In the genomic region with DNA sequence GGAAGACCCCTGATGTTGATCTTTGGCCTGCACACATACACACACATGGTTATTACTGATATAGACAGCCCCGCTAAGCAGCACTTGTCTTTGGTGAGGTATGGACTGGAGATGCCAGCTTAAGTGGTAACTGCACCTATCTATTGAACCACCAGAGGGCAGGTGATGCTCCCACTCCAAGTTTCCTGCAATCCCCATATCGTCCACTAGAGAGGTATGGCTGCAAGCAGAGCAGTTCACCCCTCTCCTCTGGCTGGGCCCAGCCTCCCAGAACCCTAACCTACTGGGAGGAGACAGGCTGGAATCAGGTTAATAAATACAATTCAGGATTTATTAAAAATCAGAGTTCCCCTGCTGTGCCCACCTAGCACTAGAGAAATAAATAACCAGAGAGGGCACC, we compare ENCODE assay signal across 9 mouse cellular contexts. TPM values are rescaled to one million over a fixed set of nuclear protein-coding genes. Genes with fewer than 3 reads are reported as not detected.
DNase-seq lines count a peak whose midpoint lies in the region; ATAC-seq and TF ChIP-seq lines count a peak whose summit lies in the region.
"Had no signal": no experiment of that assay in that cellular context is flagged by ENCODE, and none has a peak within 500 bp of the region (broad histone marks: within the 10 kb centered on the region; RNA-seq: fewer than 3 reads in every experiment).

No protein-coding gene starts in this region.

- no peak overlapping the region for H3K9ac ChIP-seq in heart, postnatal 0 days (replicated peaks; ENCODE audit: low read depth, low read length)
- H3K9ac ChIP-seq in liver, embryonic 16.5 days (ENCODE audit: low read depth, low read length): no peak overlapping the region
- no peak overlapping the region for H3K9ac ChIP-seq in neural tube, embryonic 11.5 days (ENCODE audit: low read length)

- no peak overlapping the region for H3K27ac ChIP-seq in bone marrow macrophage, adult 2 months (ENCODE audit: insufficient read depth, low read depth, low read length)
- no peak overlapping the region for H3K27ac ChIP-seq in heart, postnatal 0 days (ENCODE audit: low read depth)
- no peak overlapping the region for H3K27ac ChIP-seq in liver, embryonic 16.5 days (ENCODE audit: low read length)
- H3K27ac ChIP-seq in neural tube, embryonic 11.5 days (ENCODE audit: low read depth, low read length): no peak overlapping the region

- no peak overlapping the region for H3K4me2 ChIP-seq in heart, postnatal 0 days (ENCODE audit: low read depth, low read length)
- no peak overlapping the region for H3K4me2 ChIP-seq in liver, embryonic 16.5 days (ENCODE audit: low read depth, low read length)
- no peak overlapping the region for H3K4me2 ChIP-seq in neural tube, embryonic 11.5 days (ENCODE audit: low read depth)

- H3K36me3 ChIP-seq in heart, postnatal 0 days (replicated peaks; ENCODE audit: control insufficient read depth, insufficient read depth, low read length): peaks cover 53% of the 10 kb centered on the region
- H3K36me3 ChIP-seq in liver, embryonic 16.5 days (ENCODE audit: control insufficient read depth, insufficient read depth): peaks cover 42% of the 10 kb centered on the region
- peaks cover 43% of the 10 kb centered on the region for H3K36me3 ChIP-seq in neural tube, embryonic 11.5 days (ENCODE audit: control insufficient read depth, insufficient read depth, low read length)

- no peaks in the 10 kb centered on the region for H3K9me3 ChIP-seq in heart, postnatal 0 days (replicated peaks; ENCODE audit: control insufficient read depth, low read length)
- no peaks in the 10 kb centered on the region for H3K9me3 ChIP-seq in liver, embryonic 16.5 days (replicated peaks; ENCODE audit: control insufficient read depth, low read length)
- no peaks in the 10 kb centered on the region for H3K9me3 ChIP-seq in neural tube, embryonic 11.5 days (ENCODE audit: control insufficient read depth, low read length)

- ATAC-seq in CD4-positive, CD25-positive, alpha-beta regulatory T cell, adult 4 months: peak; percentile 96
- peak; percentile 54 for ATAC-seq in heart, postnatal 0 days (ENCODE audit: insufficient read depth, low read depth)
- peak; percentile 65 for ATAC-seq in liver, embryonic 16.5 days (ENCODE audit: low read depth)
- peak; percentile 29; the same call in 1 of the 2 replicates for ATAC-seq in neural tube, embryonic 11.5 days (ENCODE audit: insufficient read depth, low FRiP score, low TSS enrichment)

- no peak; the same call in 1 of the 2 replicates for TF ChIP-seq EP300 in heart, postnatal 0 days (IDR thresholded peaks at IDR 0.05; ENCODE audit: low read depth)

- DNase-seq in fibroblast of lung, adult 2 months (ENCODE audit: low read depth): peak; percentile 86
- peak; percentile 89 for DNase-seq in heart, postnatal 0 days (ENCODE audit: low spot score)
- peak; percentile 87 for DNase-seq in kidney, postnatal 10 days
- DNase-seq in neural tube, embryonic 11.5 days (ENCODE audit: low spot score): peak; percentile 81
- peak; percentile 81 for DNase-seq in telencephalon, adult 2 months (ENCODE audit: low read depth, low spot score)

- 9% methylated on average over 2 of the region's 2 CpGs for WGBS in heart, postnatal 0 days
- 11% methylated on average over 2 of the region's 2 CpGs for WGBS in liver, embryonic 16.5 days (ENCODE audit: insufficient replicate concordance)
- 39% methylated on average over 2 of the region's 2 CpGs for WGBS in neural tube, embryonic 11.5 days

- TF ChIP-seq POLR2A in bone marrow macrophage, adult 2 months (IDR thresholded peaks at IDR 0.05; ENCODE audit: borderline replicate concordance, low read depth, low read length): no peak

- no peaks in the 10 kb centered on the region for H3K27me3 ChIP-seq in heart, postnatal 0 days (ENCODE audit: control insufficient read depth, insufficient read depth, low read length)
- no peaks in the 10 kb centered on the region for H3K27me3 ChIP-seq in liver, embryonic 16.5 days (ENCODE audit: control insufficient read depth, insufficient read depth, low read depth, low read length)
- no peaks in the 10 kb centered on the region for H3K27me3 ChIP-seq in neural tube, embryonic 11.5 days (ENCODE audit: control insufficient read depth, insufficient read depth, low read length)

- peak; percentile 66 for TF ChIP-seq CTCF in bone marrow macrophage, adult 2 months (IDR thresholded peaks at IDR 0.05; ENCODE audit: low read depth, low read length)
- peak; percentile 99 for TF ChIP-seq CTCF in heart, postnatal 0 days (IDR thresholded peaks at IDR 0.05; ENCODE audit: low read depth)

- H3K4me1 ChIP-seq in bone marrow macrophage, adult 2 months (ENCODE audit: control insufficient read depth, insufficient read depth, low read length): peaks cover 3% of the 10 kb centered on the region; the same call in 1 of the 2 replicates
- H3K4me1 ChIP-seq in heart, postnatal 0 days (ENCODE audit: control insufficient read depth, insufficient read depth): peaks cover 20% of the 10 kb centered on the region; the same call in 1 of the 2 replicates
- peaks cover 37% of the 10 kb centered on the region for H3K4me1 ChIP-seq in liver, embryonic 16.5 days (ENCODE audit: control insufficient read depth, low read depth, low read length)
- peaks cover 20% of the 10 kb centered on the region for H3K4me1 ChIP-seq in neural tube, embryonic 11.5 days (ENCODE audit: control insufficient read depth, insufficient read depth, low read length)

- no peak overlapping the region for H3K4me3 ChIP-seq in bone marrow macrophage, adult 2 months (ENCODE audit: insufficient read depth, low read length)
- H3K4me3 ChIP-seq in heart, postnatal 0 days (ENCODE audit: low read depth, low read length): no peak overlapping the region
- no peak overlapping the region for H3K4me3 ChIP-seq in liver, embryonic 16.5 days (ENCODE audit: low read depth, low read length)
- no peak overlapping the region for H3K4me3 ChIP-seq in neural tube, embryonic 11.5 days (ENCODE audit: low read depth, low read length)
- H3K4me3 ChIP-seq: erythroblast, embryonic 14.5 days had no signal

RNA-seq across cellular contexts. Expression of a gene that starts 6.3 kb away (rescaled TPM):
- 1 to 10 TPM; 3.3 to 6.7 TPM for polyA plus RNA-seq in CD4-positive, CD25-positive, alpha-beta regulatory T cell, adult 4 months (2017; shearing (Covaris generic))
- 0.68 TPM in 1 of 2 replicates, not detected in the other for polyA plus RNA-seq in bone marrow macrophage, adult 2 months (2012; ENCODE audit: insufficient read depth, insufficient read length, missing spikeins)
- total RNA-seq in heart, postnatal 0 days (2014; rRNA removed; ENCODE audit: low replicate concordance): 25.1 and 42.6 TPM in 2 replicates
- polyA plus RNA-seq in heart, postnatal 0 days (2015; fragmentation: Nextera tagmentation; extraction: Ambion mirVana): 21.2 and 22.9 TPM in 2 replicates
- polyA plus RNA-seq in liver, embryonic 16.5 days (2015; fragmentation: Nextera tagmentation; extraction: Ambion mirVana): 25.4 and 28.6 TPM in 2 replicates
- 109 and 124 TPM in 2 replicates for polyA plus RNA-seq in neural tube, embryonic 11.5 days (2014; fragmentation: Nextera tagmentation; extraction: Ambion mirVana)

RNA-seq across cellular contexts. Expression of a gene that starts 17.4 kb away (rescaled TPM):
- polyA plus RNA-seq in CD4-positive, CD25-positive, alpha-beta regulatory T cell, adult 4 months (2017; shearing (Covaris generic)): 10 to 100 TPM; 10.4 to 12.2 TPM
- polyA plus RNA-seq in bone marrow macrophage, adult 2 months (2012; ENCODE audit: insufficient read depth, insufficient read length, missing spikeins): 4.8 and 5.2 TPM in 2 replicates
- 24.6 and 27.2 TPM in 2 replicates for total RNA-seq in heart, postnatal 0 days (2014; rRNA removed; ENCODE audit: low replicate concordance)
- 8.1 and 9.1 TPM in 2 replicates for polyA plus RNA-seq in heart, postnatal 0 days (2015; fragmentation: Nextera tagmentation; extraction: Ambion mirVana)
- 10.2 and 10.4 TPM in 2 replicates for polyA plus RNA-seq in liver, embryonic 16.5 days (2015; fragmentation: Nextera tagmentation; extraction: Ambion mirVana)
- 6.6 and 7.8 TPM in 2 replicates for polyA plus RNA-seq in neural tube, embryonic 11.5 days (2014; fragmentation: Nextera tagmentation; extraction: Ambion mirVana)

RNA-seq across cellular contexts. Expression of a gene that starts 17.4 kb away (rescaled TPM):
- 1 to 10 TPM; 2.9 to 3.6 TPM for polyA plus RNA-seq in CD4-positive, CD25-positive, alpha-beta regulatory T cell, adult 4 months (2017; shearing (Covaris generic))
- 2.2 and 2.5 TPM in 2 replicates for polyA plus RNA-seq in bone marrow macrophage, adult 2 months (2012; ENCODE audit: insufficient read depth, insufficient read length, missing spikeins)
- total RNA-seq in heart, postnatal 0 days (2014; rRNA removed; ENCODE audit: low replicate concordance): 19.9 and 24.1 TPM in 2 replicates
- polyA plus RNA-seq in heart, postnatal 0 days (2015; fragmentation: Nextera tagmentation; extraction: Ambion mirVana): 15.1 and 16.8 TPM in 2 replicates
- 39.9 and 40.3 TPM in 2 replicates for polyA plus RNA-seq in liver, embryonic 16.5 days (2015; fragmentation: Nextera tagmentation; extraction: Ambion mirVana)
- 9.1 and 9.9 TPM in 2 replicates for polyA plus RNA-seq in neural tube, embryonic 11.5 days (2014; fragmentation: Nextera tagmentation; extraction: Ambion mirVana)

RNA-seq across cellular contexts. Expression of a gene that starts 24.3 kb away (rescaled TPM):
- polyA plus RNA-seq in CD4-positive, CD25-positive, alpha-beta regulatory T cell, adult 4 months (2017; shearing (Covaris generic)): 1,000 to 10,000 TPM; 3,408 to 3,991 TPM
- polyA plus RNA-seq in bone marrow macrophage, adult 2 months (2012; ENCODE audit: insufficient read depth, insufficient read length, missing spikeins): 867 and 1,013 TPM in 2 replicates
- total RNA-seq in heart, postnatal 0 days (2014; rRNA removed; ENCODE audit: low replicate concordance): 473 and 508 TPM in 2 replicates
- 719 and 776 TPM in 2 replicates for polyA plus RNA-seq in heart, postnatal 0 days (2015; fragmentation: Nextera tagmentation; extraction: Ambion mirVana)
- 609 and 714 TPM in 2 replicates for polyA plus RNA-seq in liver, embryonic 16.5 days (2015; fragmentation: Nextera tagmentation; extraction: Ambion mirVana)
- polyA plus RNA-seq in neural tube, embryonic 11.5 days (2014; fragmentation: Nextera tagmentation; extraction: Ambion mirVana): 1,230 and 1,275 TPM in 2 replicates

RNA-seq across cellular contexts. Expression of a gene that starts 29.1 kb away (rescaled TPM):
- polyA plus RNA-seq in CD4-positive, CD25-positive, alpha-beta regulatory T cell, adult 4 months (2017; shearing (Covaris generic)): not detected
- 28.8 and 30.5 TPM in 2 replicates for polyA plus RNA-seq in bone marrow macrophage, adult 2 months (2012; ENCODE audit: insufficient read depth, insufficient read length, missing spikeins)
- total RNA-seq in heart, postnatal 0 days (2014; rRNA removed; ENCODE audit: low replicate concordance): 55.1 and 57.5 TPM in 2 replicates
- polyA plus RNA-seq in heart, postnatal 0 days (2015; fragmentation: Nextera tagmentation; extraction: Ambion mirVana): 37.1 and 39.7 TPM in 2 replicates
- polyA plus RNA-seq in liver, embryonic 16.5 days (2015; fragmentation: Nextera tagmentation; extraction: Ambion mirVana): 11.8 and 16.2 TPM in 2 replicates
- polyA plus RNA-seq in neural tube, embryonic 11.5 days (2014; fragmentation: Nextera tagmentation; extraction: Ambion mirVana): 75.3 and 82.7 TPM in 2 replicates

Comparison
In these comparisons a context has a peak if more than half of its experiments do, and no peak if none do; other contexts are left out.
1. ATAC-seq: peak in every context shown above with its lines; median percentile 96 in CD4-positive, CD25-positive, alpha-beta regulatory T cell, adult 4 months; 65 in liver, embryonic 16.5 days; 54 in heart, postnatal 0 days; 29 in neural tube, embryonic 11.5 days.